Mouse (Mus musculus): ENCODE results near the gene Nt5c.
"Not testable (repeated sequence)": the region's sequence is repeated elsewhere in the genome, so short reads cannot be mapped to it uniquely, and the experiment has no call there.

Gene Nt5c

GRCm38 (mm10) chr11:115510507-115510888, 18.8 kb upstream of the Nt5c start:
- DNase-seq (ENCODE audit: low spot score) = no peak

GRCm38 (mm10) chr11:115509773-115510506, 18.3 kb upstream of the Nt5c start:
- no peak for DNase-seq (ENCODE audit: low spot score)

- no peak for DNase-seq (ENCODE audit: low spot score)
Observed at GRCm38 (mm10) chr11:115508061-115508460, 16.4 kb upstream of the Nt5c start.

GRCm38 (mm10) chr11:115506586-115506985, 14.9 kb upstream of the Nt5c start:
- no peak for DNase-seq (ENCODE audit: low spot score)

- no peak for DNase-seq (ENCODE audit: low spot score)
Observed at GRCm38 (mm10) chr11:115502636-115503035, 11.0 kb upstream of the Nt5c start.

GRCm38 (mm10) chr11:115496559-115496958, 4.9 kb upstream of the Nt5c start:
- not testable (repeated sequence) for DNase-seq (ENCODE audit: low spot score)

- no peak for DNase-seq (ENCODE audit: low spot score)
Observed at GRCm38 (mm10) chr11:115492387-115492786, 725 bp upstream of the Nt5c start.

- DNase-seq (ENCODE audit: low spot score) = no peak
Observed at GRCm38 (mm10) chr11:115490441-115491355, 964 bp downstream of the Nt5c start.

- DNase-seq (ENCODE audit: low spot score) = no peak
Observed at GRCm38 (mm10) chr11:115488551-115489104, 3.0 kb downstream of the Nt5c start.

- no peak for DNase-seq (ENCODE audit: low spot score)
Observed at GRCm38 (mm10) chr11:115485155-115485554, 6.5 kb downstream of the Nt5c start.

- peak; percentile 85 for DNase-seq (ENCODE audit: low spot score)
Observed at GRCm38 (mm10) chr11:115483726-115484125, 7.9 kb downstream of the Nt5c start.

GRCm38 (mm10) chr11:115483278-115483677, 8.4 kb downstream of the Nt5c start:
- no peak for DNase-seq (ENCODE audit: low spot score)

GRCm38 (mm10) chr11:115481553-115482259, 10.0 kb downstream of the Nt5c start:
- DNase-seq (ENCODE audit: low spot score) = peak; percentile 75

GRCm38 (mm10) chr11:115478296-115478938, 13.2 kb downstream of the Nt5c start:
- DNase-seq (ENCODE audit: low spot score) = no peak

GRCm38 (mm10) chr11:115477388-115477787, 14.3 kb downstream of the Nt5c start:
- not testable (repeated sequence) for DNase-seq (ENCODE audit: low spot score)

GRCm38 (mm10) chr11:115476630-115477029, 15.0 kb downstream of the Nt5c start:
- DNase-seq (ENCODE audit: low spot score) = not testable (repeated sequence)

GRCm38 (mm10) chr11:115475758-115476237, 15.9 kb downstream of the Nt5c start:
- peak; percentile 28 for DNase-seq (ENCODE audit: low spot score)

- peak; percentile 94 for DNase-seq (ENCODE audit: low spot score)
Observed at GRCm38 (mm10) chr11:115475025-115475757, 16.5 kb downstream of the Nt5c start, which contains the start of gene Armc7. Gene Armc7 (plus strand): TSS chr11:115475667.

GRCm38 (mm10) chr11:115473626-115474275, 17.9 kb downstream of the Nt5c start:
- peak; percentile 98 for DNase-seq (ENCODE audit: low spot score)

GRCm38 (mm10) chr11:115472183-115472582, 19.5 kb downstream of the Nt5c start:
- no peak for DNase-seq (ENCODE audit: low spot score)

Measured in layer of hippocampus, adult 11-12 months (tissue).